Mouse (Mus musculus): ENCODE data around the gene Chn1.

DNA sequence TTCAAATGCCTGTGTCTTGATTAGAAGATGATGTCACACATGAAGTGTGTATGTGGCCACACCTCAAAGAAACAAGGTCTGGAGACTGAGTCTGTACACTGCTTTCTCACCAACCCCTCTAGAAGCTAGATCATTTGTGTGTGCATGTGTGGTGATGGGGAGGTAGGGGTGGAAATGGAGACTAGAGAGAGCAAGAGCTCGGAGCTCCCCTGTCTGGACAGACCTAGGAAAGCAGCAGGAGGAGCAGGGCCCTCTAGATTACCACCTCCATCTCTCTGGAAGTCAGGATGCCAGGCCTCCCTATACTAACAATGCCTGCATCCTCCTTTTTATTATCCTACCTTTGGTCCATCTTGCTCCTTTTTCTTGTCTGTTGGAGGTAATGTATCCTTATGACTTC lies 27.8 kb downstream of the Chn1 start:
- TF ChIP-seq CTCF (IDR thresholded peaks at IDR 0.05; ENCODE audit: borderline replicate concordance, extremely low read depth, insufficient read depth, insufficient read length) (no peak), POLR2A (IDR thresholded peaks at IDR 0.05; ENCODE audit: borderline replicate concordance, extremely low read depth, insufficient read depth, insufficient read length, poor library complexity, severe bottlenecking) (no peak)
